Mouse (Mus musculus) myocyte (in vitro differentiated cells): ENCODE results near the gene Sec61a1.

Experiments
- CEBPB ChIP-seq: IDR thresholded peaks from 2 replicates; pipeline ENCODE4 v1.6.1; 2011; ENCODE audit warnings: mild to moderate bottlenecking, moderate library complexity; ENCODE audit not compliant: poor library complexity, insufficient read depth, severe bottlenecking
- MAX ChIP-seq: IDR thresholded peaks from one replicate; pipeline ENCODE4 v1.6.1; 2011; ENCODE audit warnings: low read depth, mild to moderate bottlenecking, control low read depth
- MYOD1 ChIP-seq, 3 experiments: IDR thresholded peaks; one replicate each; pipeline ENCODE4 v1.6.1; 2011; ENCODE audit warnings: control low read depth in 2 of 3, low read depth in 2 of 3, mild to moderate bottlenecking in 2 of 3, moderate library complexity in 1 of 3; ENCODE audit not compliant: insufficient read length in 2 of 3, control insufficient read depth in 1 of 3
- POLR2A ChIP-seq: IDR thresholded peaks from one replicate; pipeline ENCODE4 v1.6.1; 2011; ENCODE audit warnings: low read depth, mild to moderate bottlenecking, control low read depth, moderate library complexity; ENCODE audit not compliant: insufficient read length
- POLR2AphosphoS2 ChIP-seq: IDR thresholded peaks from one replicate; pipeline ENCODE4 v1.6.1; 2011; ENCODE audit warnings: low read depth, control low read depth; ENCODE audit not compliant: insufficient read length
- TCF12 ChIP-seq: IDR thresholded peaks from one replicate; pipeline ENCODE4 v1.6.1; 2011; ENCODE audit warnings: mild to moderate bottlenecking, control low read depth; ENCODE audit not compliant: poor library complexity, insufficient read depth, severe bottlenecking
- USF1 ChIP-seq: IDR thresholded peaks from one replicate; pipeline ENCODE4 v1.6.1; 2011; ENCODE audit warnings: low read depth, mild to moderate bottlenecking, control low read depth, moderate library complexity

GRCm38 (mm10) chr6:88565033-88565432, 46.3 kb upstream of the Sec61a1 start:
- TF ChIP-seq POLR2A (no peak), CEBPB (no peak), TCF12 (no peak), MAX (no peak), USF1 (no peak), MYOD1 (IDR thresholded peaks at IDR 0.05; ENCODE audit: control insufficient read depth in 1 of 3, insufficient read length in 2 of 3, low read depth in 2 of 3) (no peak), POLR2AphosphoS2 (no peak)
